Mouse (Mus musculus) midbrain, embryonic 14.5 days (tissue): Measurements from ENCODE around the gene Tnr. TPM values are rescaled to one million over a fixed set of nuclear protein-coding genes. Genes with fewer than 3 reads are reported as not detected.
A peak's percentile ranks its signal among the peaks of the same experiment; 100 is the strongest.

Source experiments
- ATAC-seq: fragments of 200-750 bp; cut with Nextera tagmentation; 2 replicates; pipeline ENCODE4 v1.8.0; 2017; ENCODE audit warnings: moderate number of reproducible peaks, moderate library complexity; ENCODE audit not compliant: low FRiP score, low TSS enrichment
- DNase-seq: peaks from one replicate; pipeline ENCODE4 v3.0.0-alpha.2; 2015
- H3K27ac ChIP-seq: fragments of 300-500 bp; sonication (generic); replicated peaks from 2 replicates; pipeline ENCODE4 v1.5.1; 2014; ENCODE audit warnings: mild to moderate bottlenecking, low read depth, low read length, moderate library complexity
- H3K27me3 ChIP-seq: fragments of 300-500 bp; sonication (generic); 2 replicates; pipeline ENCODE4 v1.6.1; 2014; ENCODE audit warnings: low read length, control low read depth, mixed read lengths; ENCODE audit not compliant: control insufficient read depth, insufficient read depth
- H3K36me3 ChIP-seq: fragments of 300-500 bp; sonication (generic); 2 replicates; pipeline ENCODE4 v1.6.1; 2014; ENCODE audit warnings: low read length, control low read depth; ENCODE audit not compliant: control insufficient read depth, insufficient read depth
- H3K4me1 ChIP-seq: fragments of 300-500 bp; sonication (generic); 2 replicates; pipeline ENCODE4 v1.6.1; 2014; ENCODE audit warnings: mild to moderate bottlenecking, antibody characterized with exemption, low read length, control low read depth; ENCODE audit not compliant: control insufficient read depth, insufficient read depth
- H3K4me2 ChIP-seq: fragments of 300-500 bp; sonication (generic); 2 replicates; pipeline ENCODE4 v1.6.1; 2014; ENCODE audit warnings: mild to moderate bottlenecking, low read length, moderate library complexity
- H3K4me3 ChIP-seq: fragments of 300-500 bp; sonication (generic); replicated peaks from 2 replicates; pipeline ENCODE4 v1.5.1; 2014; ENCODE audit warnings: low read depth, low read length
- H3K9ac ChIP-seq: fragments of 300-500 bp; sonication (generic); replicated peaks from 2 replicates; pipeline ENCODE4 v1.6.1; 2014; ENCODE audit warnings: mild to moderate bottlenecking, low read length, moderate library complexity
- H3K9me3 ChIP-seq: fragments of 300-500 bp; sonication (generic); 2 replicates; pipeline ENCODE4 v1.6.1; 2016; ENCODE audit warnings: low read length, control low read depth, mixed read lengths; ENCODE audit not compliant: control insufficient read depth
- WGBS: fragments of 180-500 bp; shearing (Covaris S2); extraction: QIAGEN DNeasy Blood & Tissue Kit; methylation state at CpG from one replicate; pipeline ENCODE4 v1.1.7; 2014; 5-methylcytosine and 5-hydroxymethylcytosine counted together
- polyA plus RNA-seq: library from polyadenylated mRNA; unstranded; fragments of >200 nt; fragmentation: Nextera tagmentation; extraction: Ambion mirVana; gene quantifications from 2 replicates; pipeline ENCODE4 v1.2.1, GENCODE M21; 2014

Gene Tnr
- polyA plus RNA-seq, 1 experiment from 2014 or later = 4.4 TPM

- H3K9me3 ChIP-seq = no peaks in the 10 kb centered on the region
- H3K4me3 ChIP-seq = no peak overlapping the region
- H3K27me3 ChIP-seq = no peaks in the 10 kb centered on the region
- H3K36me3 ChIP-seq = no peaks in the 10 kb centered on the region
- H3K27ac ChIP-seq = no peak overlapping the region
- no peak overlapping the region for H3K4me2 ChIP-seq
- no peaks in the 10 kb centered on the region for H3K4me1 ChIP-seq
- no peak for ATAC-seq
- H3K9ac ChIP-seq = no peak overlapping the region
- DNase-seq = peak; percentile 59
- 32% methylated on average over 5 of the region's 5 CpGs for WGBS
Observed at GRCm38 (mm10) chr1:159783842-159784241, 260.3 kb downstream of the Tnr start.

- 70% methylated on average over 4 of the region's 4 CpGs for whole genome bisulfite sequencing
- no peak overlapping the region for H3K27ac ChIP-seq
- H3K4me1 ChIP-seq = no peaks in the 10 kb centered on the region
- no peak overlapping the region for H3K9ac ChIP-seq
- no peak overlapping the region for H3K4me3 ChIP-seq
- no peaks in the 10 kb centered on the region for H3K36me3 ChIP-seq
- DNase-seq (no peak), ATAC-seq (no peak)
- no peaks in the 10 kb centered on the region for H3K9me3 ChIP-seq
- no peak overlapping the region for H3K4me2 ChIP-seq
- H3K27me3 ChIP-seq = no peaks in the 10 kb centered on the region
Observed at GRCm38 (mm10) chr1:159788312-159788711, 264.7 kb downstream of the Tnr start.

- no peak overlapping the region for H3K9ac ChIP-seq
- no peaks in the 10 kb centered on the region for H3K4me1 ChIP-seq
- H3K4me3 ChIP-seq = no peak overlapping the region
- DNase-seq (no peak), ATAC-seq (no peak)
- no peak overlapping the region for H3K27ac ChIP-seq
- H3K4me2 ChIP-seq = no peak overlapping the region
- H3K36me3 ChIP-seq = no peaks in the 10 kb centered on the region
- no peaks in the 10 kb centered on the region for H3K27me3 ChIP-seq
- WGBS = 68% methylated on average over 2 of the region's 2 CpGs
- H3K9me3 ChIP-seq = no peaks in the 10 kb centered on the region
Observed at GRCm38 (mm10) chr1:159792546-159792945, 269.0 kb downstream of the Tnr start.

GRCm38 (mm10) chr1:159796021-159796420, 272.5 kb downstream of the Tnr start:
- Histone ChIP-seq H3K9me3 (no peaks in the 10 kb centered on the region), H3K4me1 (no peaks in the 10 kb centered on the region), H3K27ac (no peak overlapping the region), H3K4me2 (no peak overlapping the region), H3K36me3 (no peaks in the 10 kb centered on the region), H3K27me3 (no peaks in the 10 kb centered on the region), H3K9ac (no peak overlapping the region), H3K4me3 (no peak overlapping the region)
- WGBS = 80% methylated on average over 2 of the region's 2 CpGs
- no peak for ATAC-seq
- DNase-seq = no peak

GRCm38 (mm10) chr1:159800366-159800765, 276.8 kb downstream of the Tnr start:
- Histone ChIP-seq H3K4me1 (0 out of 2 replicates have a peak, but pooled peaks cover 3% of the 10 kb centered on the region), H3K36me3 (no peaks in the 10 kb centered on the region), H3K27me3 (no peaks in the 10 kb centered on the region), H3K4me3 (no peak overlapping the region), H3K9ac (no peak overlapping the region), H3K27ac (no peak overlapping the region), H3K9me3 (0 out of 2 replicates have a peak, but pooled peaks cover under 1% of the 10 kb centered on the region), H3K4me2 (no peak overlapping the region)
- ATAC-seq (no peak), DNase-seq (no peak)
- WGBS = 83% methylated on average over 5 of the region's 5 CpGs

- DNase-seq (peak; percentile 24), ATAC-seq (no peak)
- Histone ChIP-seq H3K27me3 (no peaks in the 10 kb centered on the region), H3K36me3 (no peaks in the 10 kb centered on the region), H3K4me3 (no peak overlapping the region), H3K4me2 (no peak overlapping the region), H3K4me1 (0 out of 2 replicates have a peak, but pooled peaks cover 3% of the 10 kb centered on the region), H3K9ac (no peak overlapping the region), H3K9me3 (peaks cover 5% of the 10 kb centered on the region; the same call in 1 of the 2 replicates), H3K27ac (no peak overlapping the region)
- 62% methylated on average over 4 of the region's 4 CpGs for WGBS
Observed at GRCm38 (mm10) chr1:159801753-159802152, 278.2 kb downstream of the Tnr start.

- ATAC-seq = no peak
- H3K27ac ChIP-seq = no peak overlapping the region
Observed at GRCm38 (mm10) chr1:159803711-159804110, 280.1 kb downstream of the Tnr start.

GRCm38 (mm10) chr1:159809493-159809892, 285.9 kb downstream of the Tnr start:
- Histone ChIP-seq H3K4me2 (no peak overlapping the region), H3K4me1 (0 out of 2 replicates have a peak, but pooled peaks cover 4% of the 10 kb centered on the region), H3K27me3 (no peaks in the 10 kb centered on the region), H3K9ac (no peak overlapping the region), H3K27ac (no peak overlapping the region), H3K4me3 (no peak overlapping the region), H3K9me3 (peaks cover 5% of the 10 kb centered on the region; the same call in 1 of the 2 replicates), H3K36me3 (no peaks in the 10 kb centered on the region)
- ATAC-seq (no peak), DNase-seq (no peak)
- WGBS = 56% methylated on average over 3 of the region's 3 CpGs

More at GRCm38 (mm10) chr1:159803711-159804110, 280.1 kb downstream of the Tnr start:
- H3K36me3 ChIP-seq = no peaks in the 10 kb centered on the region
- H3K4me3 ChIP-seq = no peak overlapping the region
- H3K4me1 ChIP-seq = 0 out of 2 replicates have a peak, but pooled peaks cover 3% of the 10 kb centered on the region
- no peak overlapping the region for H3K4me2 ChIP-seq
- peaks cover 5% of the 10 kb centered on the region; the same call in 1 of the 2 replicates for H3K9me3 ChIP-seq
- H3K27me3 ChIP-seq = no peaks in the 10 kb centered on the region
- no peak for DNase-seq
- no peak overlapping the region for H3K9ac ChIP-seq

GRCm38 (mm10) chr1:159811805-159812204, 288.2 kb downstream of the Tnr start:
- ATAC-seq = no peak
- Histone ChIP-seq H3K4me2 (no peak overlapping the region), H3K4me1 (0 out of 2 replicates have a peak, but pooled peaks cover 4% of the 10 kb centered on the region), H3K27me3 (no peaks in the 10 kb centered on the region), H3K27ac (no peak overlapping the region), H3K9me3 (no peaks in the 10 kb centered on the region), H3K4me3 (no peak overlapping the region), H3K36me3 (no peaks in the 10 kb centered on the region), H3K9ac (no peak overlapping the region)
- no peak for DNase-seq
- WGBS = 90% methylated on average over 2 of the region's 2 CpGs
